Mouse (Mus musculus): ENCODE results near the gene Gm10310. TPM values are rescaled to one million over a fixed set of nuclear protein-coding genes. Genes with fewer than 3 reads are reported as not detected.
"Not testable (repeated sequence)": the region's sequence is repeated elsewhere in the genome, so short reads cannot be mapped to it uniquely, and the experiment has no call there.

Gm10310 gene
- polyA plus RNA-seq, 1 experiment from 2014 or later = not detected

- not testable (repeated sequence) for H3K4me3 ChIP-seq (replicated peaks; ENCODE audit: low read length); H3K27me3 ChIP-seq (ENCODE audit: control insufficient read depth, insufficient read depth, low read length); H3K9me3 ChIP-seq (replicated peaks; ENCODE audit: control insufficient read depth, low read length); H3K4me1 ChIP-seq (ENCODE audit: control insufficient read depth, insufficient read depth, low read length); H3K4me2 ChIP-seq (ENCODE audit: low read depth, low read length); H3K9ac ChIP-seq (ENCODE audit: low read length); H3K36me3 ChIP-seq (ENCODE audit: control insufficient read depth, insufficient read depth, low read length); ATAC-seq (ENCODE audit: insufficient read depth, low FRiP score); H3K27ac ChIP-seq (ENCODE audit: low read length)
- 100% methylated on average over 2 of the region's 3 CpGs for WGBS
These were observed 18.6 kb downstream of the Gm10310 start for GRCm38 (mm10) chr10:129966232-129966631.

DNA sequence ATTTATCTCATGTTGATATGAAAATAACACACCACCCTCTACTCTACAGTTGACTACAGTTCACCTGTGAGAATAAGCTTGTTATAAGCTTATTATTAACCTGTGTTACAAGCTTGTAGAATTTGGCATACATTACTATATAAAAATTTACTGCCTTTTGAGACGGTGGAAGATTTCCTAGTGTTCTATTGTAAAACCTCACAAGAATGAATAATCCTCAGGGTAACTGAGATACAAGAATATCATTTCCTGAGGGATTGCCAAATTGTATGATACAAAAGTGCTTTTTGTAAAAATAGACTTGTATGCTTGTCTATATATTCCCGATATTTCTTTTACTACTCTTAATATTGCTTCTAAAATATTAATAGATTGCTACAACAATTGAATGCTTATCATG lies 35.9 kb downstream of the Gm10310 start, which contains the start of gene Olfr818:
Gene Olfr818 (minus strand): TSS at position 101 of the 400 bp plus-strand sequence.
- no peaks in the 10 kb centered on the region for H3K36me3 ChIP-seq (ENCODE audit: control insufficient read depth, insufficient read depth, low read length)
- no peak within 1 kb of the TSS for H3K9ac ChIP-seq (ENCODE audit: low read length)
- no peaks in the 10 kb centered on the region for H3K9me3 ChIP-seq (replicated peaks; ENCODE audit: control insufficient read depth, low read length)
- no peak for ATAC-seq (ENCODE audit: insufficient read depth, low FRiP score)
- no peak within 1 kb of the TSS for H3K4me2 ChIP-seq (ENCODE audit: low read depth, low read length)
- no peaks in the 10 kb centered on the region for H3K4me1 ChIP-seq (ENCODE audit: control insufficient read depth, insufficient read depth, low read length)
- no peak within 1 kb of the TSS for H3K27ac ChIP-seq (ENCODE audit: low read length)
- no peaks in the 10 kb centered on the region for H3K27me3 ChIP-seq (ENCODE audit: control insufficient read depth, insufficient read depth, low read length)
- H3K4me3 ChIP-seq (replicated peaks; ENCODE audit: low read length) = no peak within 1 kb of the TSS
- WGBS = 85% methylated on average over 2 of the region's 2 CpGs

Other genes with a start within 250 kb of the Gm10310 start
- not detected in 2 replicates for gene Olfr806, start 243.1 kb downstream of the Gm10310 start, polyA plus RNA-seq (2015; fragmentation: Nextera tagmentation; extraction: Ambion mirVana)
- gene Olfr807, start 227.3 kb downstream of the Gm10310 start, polyA plus RNA-seq (2015; fragmentation: Nextera tagmentation; extraction: Ambion mirVana) = not detected in 2 replicates
- not detected in 2 replicates for gene Olfr808, start 219.6 kb downstream of the Gm10310 start, polyA plus RNA-seq (2015; fragmentation: Nextera tagmentation; extraction: Ambion mirVana)
- not detected in 2 replicates for gene Olfr809, start 210.4 kb downstream of the Gm10310 start, polyA plus RNA-seq (2015; fragmentation: Nextera tagmentation; extraction: Ambion mirVana)
- not detected in 2 replicates for gene Olfr810, start 190.1 kb downstream of the Gm10310 start, polyA plus RNA-seq (2015; fragmentation: Nextera tagmentation; extraction: Ambion mirVana)
- not detected in 2 replicates for gene Olfr811, start 180.7 kb downstream of the Gm10310 start, polyA plus RNA-seq (2015; fragmentation: Nextera tagmentation; extraction: Ambion mirVana)
- not detected in 2 replicates for gene Olfr812, start 139.0 kb downstream of the Gm10310 start, polyA plus RNA-seq (2015; fragmentation: Nextera tagmentation; extraction: Ambion mirVana)
- not detected in 2 replicates for gene Olfr813, start 129.7 kb downstream of the Gm10310 start, polyA plus RNA-seq (2015; fragmentation: Nextera tagmentation; extraction: Ambion mirVana)
- not detected in 2 replicates for gene Olfr814, start 105.2 kb downstream of the Gm10310 start, polyA plus RNA-seq (2015; fragmentation: Nextera tagmentation; extraction: Ambion mirVana)
- gene Olfr815, start 79.2 kb downstream of the Gm10310 start, polyA plus RNA-seq (2015; fragmentation: Nextera tagmentation; extraction: Ambion mirVana) = not detected in 2 replicates
- not detected in 2 replicates for gene Olfr816, start 69.5 kb downstream of the Gm10310 start, polyA plus RNA-seq (2015; fragmentation: Nextera tagmentation; extraction: Ambion mirVana)
- not detected in 2 replicates for gene Olfr818, start 36.0 kb downstream of the Gm10310 start, polyA plus RNA-seq (2015; fragmentation: Nextera tagmentation; extraction: Ambion mirVana)
- gene Olfr819, start 17.8 kb downstream of the Gm10310 start, polyA plus RNA-seq (2015; fragmentation: Nextera tagmentation; extraction: Ambion mirVana) = not detected in 2 replicates
- gene Olfr247, start 8.9 kb downstream of the Gm10310 start, polyA plus RNA-seq (2015; fragmentation: Nextera tagmentation; extraction: Ambion mirVana) = not detected in 2 replicates
- gene Olfr820, start 27.6 kb upstream of the Gm10310 start, polyA plus RNA-seq (2015; fragmentation: Nextera tagmentation; extraction: Ambion mirVana) = not detected in 2 replicates
- not detected in 2 replicates for gene Olfr821, start 45.3 kb upstream of the Gm10310 start, polyA plus RNA-seq (2015; fragmentation: Nextera tagmentation; extraction: Ambion mirVana)
- gene Olfr822, start 86.1 kb upstream of the Gm10310 start, polyA plus RNA-seq (2015; fragmentation: Nextera tagmentation; extraction: Ambion mirVana) = not detected in 2 replicates
- gene Olfr823, start 130.3 kb upstream of the Gm10310 start, polyA plus RNA-seq (2015; fragmentation: Nextera tagmentation; extraction: Ambion mirVana) = not detected in 2 replicates
- gene Olfr824, start 144.9 kb upstream of the Gm10310 start, polyA plus RNA-seq (2015; fragmentation: Nextera tagmentation; extraction: Ambion mirVana) = not detected in 2 replicates
- not detected in 2 replicates for gene Olfr825, start 181.7 kb upstream of the Gm10310 start, polyA plus RNA-seq (2015; fragmentation: Nextera tagmentation; extraction: Ambion mirVana)
- not detected in 2 replicates for gene Olfr826, start 199.1 kb upstream of the Gm10310 start, polyA plus RNA-seq (2015; fragmentation: Nextera tagmentation; extraction: Ambion mirVana)
- gene Olfr827, start 229.3 kb upstream of the Gm10310 start, polyA plus RNA-seq (2015; fragmentation: Nextera tagmentation; extraction: Ambion mirVana) = not detected in 2 replicates